Mouse (Mus musculus): ENCODE results near the gene Snx33. TPM values are rescaled to one million over a fixed set of nuclear protein-coding genes. Genes with fewer than 3 reads are reported as not detected.
"Not testable (repeated sequence)": the region's sequence is repeated elsewhere in the genome, so short reads cannot be mapped to it uniquely, and the experiment has no call there.

The Snx33 gene
- total RNA-seq (2021): 1 to 10 TPM; 4.6 to 5.2 TPM
- long read RNA-seq, experiment 1, full-length matches to known transcripts: 4 of 4 reads
- long read RNA-seq, experiment 1, partial matches to known transcripts: 0 of 4 reads
- long read RNA-seq, experiment 1, other reads (novel, unspliced or antisense): 0 of 4 reads
- long read RNA-seq, experiment 2, full-length matches to known transcripts: 1 of 1 reads
- long read RNA-seq, experiment 2, partial matches to known transcripts: 0 of 1 reads
- long read RNA-seq, experiment 2, other reads (novel, unspliced or antisense): 0 of 1 reads

- DNase-seq (ENCODE audit: low spot score in 2 of 2): peak; percentile 71 to 89
- intact Hi-C loops (cut with DNase I): loop anchor here (5.0 kb wide), 1 partner anchor 204 kb away; the partner anchor contains the start of gene Man2c1
Measured at GRCm38 (mm10) chr9:56928041-56928811, at the start of gene Snx33. Gene Snx33, minus strand, starts transcription at chr9:56928371.

DNA sequence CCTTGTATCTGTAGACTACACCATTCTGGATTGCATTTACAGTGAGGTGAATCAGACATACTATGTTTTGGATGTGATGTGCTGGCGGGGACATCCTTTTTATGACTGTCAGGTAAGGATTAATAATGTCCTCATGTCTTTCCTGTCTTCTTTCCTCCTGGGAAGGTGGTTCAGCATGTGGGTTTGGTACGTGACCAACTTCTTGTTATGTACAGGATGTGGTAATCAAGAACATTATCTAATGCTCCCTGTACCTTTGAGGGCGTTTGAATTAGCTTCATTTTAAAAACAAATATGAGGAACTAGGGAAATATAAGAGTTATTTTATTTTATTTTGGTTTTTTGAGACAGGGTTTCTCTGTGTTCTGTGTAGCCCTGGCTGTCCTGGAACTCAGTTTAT lies 47.0 kb upstream of the Snx33 start:
- intact Hi-C loops (cut with DNase I): no loop called here
- DNase-seq (ENCODE audit: low spot score in 2 of 2): no peak

- intact Hi-C loops (cut with DNase I): no loop called here
Measured at GRCm38 (mm10) chr9:56973960-56974524, 45.9 kb upstream of the Snx33 start.

DNA sequence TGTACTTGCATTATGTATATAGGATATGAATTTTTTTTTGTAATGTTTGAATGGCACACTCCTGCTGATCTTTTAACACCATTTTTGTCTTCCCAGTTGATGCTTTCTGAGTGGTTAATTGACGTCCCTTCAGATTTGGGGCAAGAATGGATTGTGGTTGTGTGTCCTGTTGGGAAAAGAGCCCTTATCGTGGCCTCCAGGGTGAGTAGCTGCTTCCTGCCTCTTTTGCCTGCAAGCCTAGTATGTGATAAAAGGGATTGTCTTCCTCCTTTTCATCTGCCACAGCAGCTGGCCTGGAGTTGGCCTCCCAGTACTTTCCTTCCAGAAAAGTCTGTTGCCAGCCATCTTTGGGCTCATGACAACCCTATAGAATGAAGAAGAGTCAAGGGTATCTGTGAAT lies 42.0 kb upstream of the Snx33 start:
- no peak for DNase-seq (ENCODE audit: low spot score in 2 of 2)
- intact Hi-C loops (cut with DNase I): no loop called here

More at GRCm38 (mm10) chr9:56973960-56974524, 45.9 kb upstream of the Snx33 start:
- DNase-seq (ENCODE audit: low spot score in 2 of 2): no peak

DNA sequence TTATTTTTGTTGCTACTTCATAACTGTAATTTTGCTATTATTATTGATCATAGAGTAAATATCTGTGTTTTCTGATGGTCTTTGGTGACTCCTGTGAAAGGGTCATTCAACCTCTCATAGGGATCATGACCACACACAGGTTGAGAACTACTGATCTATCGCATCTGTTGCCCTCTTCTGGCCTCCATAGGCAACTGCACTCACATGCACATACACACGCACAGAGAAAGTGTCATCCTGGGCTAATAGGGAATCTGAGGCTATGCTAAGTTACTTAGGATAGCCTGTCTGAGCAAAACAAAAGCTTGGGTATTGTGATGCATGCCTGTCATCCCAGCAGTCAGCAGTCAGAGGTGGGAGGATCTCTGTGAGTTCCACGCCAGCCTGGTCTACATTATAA lies 33.4 kb upstream of the Snx33 start:
- DNase-seq (ENCODE audit: low spot score in 2 of 2): no peak
- intact Hi-C loops (cut with DNase I): no loop called here

DNA sequence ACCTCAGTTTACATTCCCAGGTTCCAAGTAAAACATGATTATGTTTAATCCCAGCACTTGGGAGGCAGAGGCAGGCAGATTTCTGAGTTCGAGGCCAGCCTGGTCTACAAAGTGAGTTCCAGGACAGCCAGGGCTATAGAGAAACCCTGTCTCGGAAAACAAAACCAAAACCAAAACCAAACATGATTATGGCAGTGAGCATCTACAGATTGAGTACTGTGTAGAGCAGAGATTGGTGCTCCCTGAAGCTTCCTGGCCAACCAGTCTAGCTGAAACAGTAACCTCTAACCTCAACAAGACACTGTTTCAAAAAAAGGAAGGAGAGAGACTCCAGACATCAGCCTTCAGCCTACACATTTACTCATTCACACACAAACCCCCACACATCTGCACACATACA lies 30.5 kb upstream of the Snx33 start:
- no peak for DNase-seq (ENCODE audit: low spot score in 2 of 2)

DNA sequence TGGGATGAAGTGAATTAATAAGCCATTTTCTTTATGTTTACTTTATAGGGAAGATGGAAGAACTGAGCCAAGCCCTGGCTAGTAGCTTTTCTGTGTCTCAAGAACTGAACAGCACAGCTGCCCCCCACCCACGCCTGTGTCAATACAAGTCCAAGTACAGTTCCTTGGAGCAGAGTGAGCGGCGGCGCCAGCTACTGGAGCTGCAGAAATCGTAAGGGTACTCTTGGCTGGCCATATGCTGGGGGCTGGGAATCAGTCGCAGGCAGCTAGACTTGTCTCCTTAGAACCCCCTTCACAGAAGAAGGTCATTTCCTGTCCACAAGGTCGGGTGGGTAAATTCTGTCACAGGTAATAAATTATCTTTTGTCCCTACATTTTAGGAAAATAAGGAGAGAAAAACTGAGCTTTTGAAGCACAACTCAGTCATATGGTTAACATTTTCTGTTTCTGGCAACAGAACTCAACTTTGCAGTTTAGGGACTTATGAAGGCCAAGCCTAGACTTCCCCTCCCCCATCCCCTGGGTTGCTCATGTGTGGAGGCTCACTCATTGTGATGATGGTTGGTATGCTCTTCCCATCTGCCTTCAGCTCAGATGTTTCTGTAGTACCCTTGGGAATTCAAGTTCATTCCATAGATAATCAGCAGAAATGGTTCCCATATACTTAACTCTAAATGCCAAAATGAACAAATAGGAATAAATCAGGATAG lies 28.9 kb upstream of the Snx33 start:
- intact Hi-C loops (cut with DNase I): no loop called here

More for the DNA sequence above, 30.5 kb upstream of the Snx33 start:
- intact Hi-C loops (cut with DNase I): no loop called here

GRCm38 (mm10) chr9:56953562-56953961 lies 25.4 kb upstream of the Snx33 start:
- intact Hi-C loops (cut with DNase I): loop anchor here (5.0 kb wide), 2 partner anchors 44 to 119 kb away; partner anchors contain the start of gene Sin3a

More for the DNA sequence above, 28.9 kb upstream of the Snx33 start:
- DNase-seq (ENCODE audit: low spot score in 2 of 2): no peak

DNA sequence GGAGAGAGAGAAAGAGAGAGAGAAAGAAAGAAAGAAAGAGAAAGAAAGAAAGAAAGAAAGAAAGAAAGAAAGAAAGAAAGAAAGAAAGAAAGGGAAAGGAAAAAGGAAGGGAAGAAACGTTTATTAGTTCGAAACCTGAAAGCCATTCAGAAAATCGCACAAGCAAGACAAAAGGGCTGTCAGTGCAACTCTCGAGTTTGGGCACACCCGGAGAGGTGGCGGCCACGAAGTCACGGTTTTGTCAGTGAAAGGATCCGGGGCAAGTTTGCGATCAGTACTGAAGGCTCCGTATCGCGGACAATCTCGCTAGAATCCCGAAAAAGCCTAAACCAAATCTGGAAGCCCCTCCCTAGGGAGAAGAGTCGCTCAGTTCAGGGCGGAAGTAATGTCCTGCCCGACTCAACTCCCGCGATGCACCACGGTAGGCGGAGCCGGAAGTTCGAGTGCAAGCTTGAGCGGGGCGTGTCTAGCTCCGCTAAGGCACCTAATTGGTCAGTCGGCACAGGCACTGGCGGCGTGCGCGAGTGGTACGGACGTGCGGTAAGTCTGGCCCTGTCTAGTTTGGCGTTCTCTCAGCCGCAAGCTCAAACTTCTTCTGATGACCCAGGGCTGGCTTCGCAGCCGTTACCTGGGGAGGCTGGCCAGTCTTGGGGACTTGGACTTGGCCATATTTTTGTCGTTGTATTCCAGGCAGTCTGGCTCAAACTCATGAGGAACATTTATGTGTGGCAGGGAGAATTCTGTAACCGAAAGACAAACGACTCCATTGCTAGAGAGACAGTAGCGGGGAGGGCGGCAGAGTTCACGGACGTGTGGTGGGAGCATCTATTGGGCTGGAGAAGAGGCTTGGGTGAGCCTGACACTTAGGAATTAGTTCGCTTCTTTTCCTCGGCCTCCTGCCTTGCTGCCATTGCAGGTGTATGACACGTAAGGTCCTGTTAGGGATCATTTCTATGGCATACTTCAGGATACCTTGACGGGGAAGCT lies 22.5 kb upstream of the Snx33 start, which contains the start of gene Snupn:
Snupn (plus strand) TSS at position 465 of the 987 bp plus-strand sequence.
- intact Hi-C loops (cut with DNase I): loop anchor here (5.0 kb wide), 2 partner anchors 47 to 122 kb away; partner anchors contain the start of gene Sin3a
- peak; percentile 95 to 96 for DNase-seq (ENCODE audit: low spot score in 2 of 2)

More at GRCm38 (mm10) chr9:56953562-56953961, 25.4 kb upstream of the Snx33 start:
- DNase-seq (ENCODE audit: low spot score in 2 of 2): no peak

DNA sequence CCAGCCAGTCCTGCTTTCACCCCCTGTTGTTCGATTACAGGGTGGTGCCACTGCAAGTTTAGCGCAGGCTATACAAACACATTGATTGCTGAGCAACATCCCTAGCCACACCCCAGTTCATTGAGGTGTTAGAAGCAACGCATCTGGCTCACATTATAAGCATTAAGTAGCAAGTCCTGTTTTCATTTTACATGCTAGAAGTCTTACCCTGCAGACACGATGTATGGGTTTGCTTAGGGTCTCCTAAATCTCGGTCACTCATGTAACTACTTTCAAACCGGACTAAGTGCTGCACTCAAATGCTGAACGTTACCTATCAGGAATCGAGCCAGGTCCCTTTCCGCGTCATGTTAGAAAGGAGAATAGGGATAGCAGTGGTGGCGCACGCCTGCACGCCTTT lies 21.6 kb upstream of the Snx33 start:
- intact Hi-C loops (cut with DNase I): loop anchor here (5.0 kb wide), 2 partner anchors 48 to 123 kb away; partner anchors contain the start of gene Sin3a
- DNase-seq (ENCODE audit: low spot score in 2 of 2): no peak

- intact Hi-C loops (cut with DNase I); DNase-seq (ENCODE audit: low spot score in 2 of 2): not testable (repeated sequence)
Measured at GRCm38 (mm10) chr9:56948699-56949098, 20.5 kb upstream of the Snx33 start.

DNA sequence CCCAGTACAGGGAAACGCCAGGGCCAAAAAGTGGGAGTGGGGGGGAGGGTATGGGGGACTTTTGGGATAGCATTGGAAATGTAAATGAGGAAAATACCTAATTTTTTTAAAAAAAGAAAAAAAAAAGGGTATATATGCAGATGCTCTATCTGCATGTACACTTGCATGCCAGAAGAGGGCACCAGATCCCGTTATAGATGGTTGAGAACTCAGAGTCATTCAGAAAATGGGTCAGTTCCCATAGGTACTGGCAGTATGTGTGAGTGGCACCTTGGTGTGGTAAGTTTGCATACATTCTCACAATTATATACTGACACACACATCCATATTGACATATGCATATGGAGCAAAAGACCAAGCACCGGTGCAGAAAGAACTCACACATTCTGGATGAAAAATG lies 19.3 kb upstream of the Snx33 start:
- intact Hi-C loops (cut with DNase I): not testable (repeated sequence)

DNA sequence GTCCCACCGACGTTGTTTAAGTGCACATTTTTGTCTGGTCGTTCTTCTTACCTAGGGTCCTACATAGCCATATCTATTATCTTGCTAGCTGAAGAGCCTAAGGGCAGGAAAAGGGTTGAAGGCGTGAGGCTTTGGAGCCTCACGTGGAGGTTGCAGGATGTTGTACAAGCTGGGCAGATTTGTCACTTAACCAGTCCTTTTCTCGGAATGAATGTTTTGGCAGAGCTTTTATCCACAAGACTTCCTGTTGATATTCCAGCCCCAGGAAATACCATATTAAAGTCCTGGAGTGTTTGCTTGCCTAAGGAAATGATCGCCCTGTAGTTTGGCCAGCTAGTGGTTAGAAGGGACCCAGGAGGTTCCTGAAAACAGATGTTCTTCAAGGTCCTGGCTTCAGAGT lies 10.2 kb upstream of the Snx33 start:
- no peak for DNase-seq (ENCODE audit: low spot score in 2 of 2)
- intact Hi-C loops (cut with DNase I): loop anchor here (5.0 kb wide), 1 partner anchor 134 kb away; the partner anchor contains the start of gene Sin3a

More for the DNA sequence above, 19.3 kb upstream of the Snx33 start:
- DNase-seq (ENCODE audit: low spot score in 2 of 2): peak; percentile 44 to 53

DNA sequence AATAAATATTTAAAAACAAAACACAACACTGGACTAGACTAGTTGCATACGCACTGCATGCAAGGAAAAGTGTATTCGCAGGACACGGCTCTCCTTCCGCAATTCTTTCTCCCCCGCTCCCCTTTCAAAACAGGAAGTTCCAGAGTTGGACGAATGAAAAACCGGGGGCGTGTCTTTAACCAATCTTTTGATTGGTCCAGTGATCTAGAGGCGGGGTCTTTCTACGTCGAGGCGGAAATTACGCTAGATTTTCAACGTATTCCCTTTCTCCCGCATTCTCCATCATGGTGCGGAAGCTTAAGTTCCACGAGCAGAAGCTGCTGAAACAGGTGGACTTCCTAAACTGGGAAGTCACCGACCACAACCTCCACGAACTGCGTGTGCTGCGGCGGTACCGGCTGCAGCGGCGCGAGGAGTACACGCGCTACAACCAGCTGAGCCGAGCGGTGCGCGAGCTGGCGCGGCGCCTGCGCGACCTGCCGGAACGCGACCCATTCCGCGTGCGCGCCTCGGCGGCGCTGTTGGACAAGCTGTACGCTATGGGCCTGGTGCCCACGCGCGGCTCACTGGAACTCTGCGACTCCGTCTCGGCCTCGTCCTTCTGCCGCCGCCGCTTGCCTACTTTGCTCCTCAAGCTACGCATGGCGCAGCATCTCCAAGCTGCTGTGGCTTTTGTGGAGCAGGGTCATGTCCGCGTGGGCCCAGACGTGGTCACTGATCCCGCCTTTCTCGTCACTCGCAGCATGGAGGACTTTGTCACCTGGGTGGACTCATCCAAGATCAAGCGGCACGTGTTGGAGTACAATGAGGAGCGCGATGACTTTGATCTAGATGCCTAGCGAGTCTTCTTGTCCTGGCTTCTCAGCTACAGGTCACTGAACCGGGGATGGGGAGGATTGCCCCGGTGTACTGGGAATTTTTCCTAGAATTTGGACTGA lies 9.3 kb upstream of the Snx33 start, which contains the start of gene Imp3:
Imp3 (plus strand) TSS at position 253 of the 938 bp plus-strand sequence.
- intact Hi-C loops (cut with DNase I): loop anchor here (5.0 kb wide), 1 partner anchor 135 kb away; the partner anchor contains the start of gene Sin3a
- DNase-seq (ENCODE audit: low spot score in 2 of 2): peak; percentile 91 to 95

GRCm38 (mm10) chr9:56936861-56937222 lies 8.7 kb upstream of the Snx33 start:
- no peak for DNase-seq (ENCODE audit: low spot score in 2 of 2)
- intact Hi-C loops (cut with DNase I): loop anchor here (5.0 kb wide), 1 partner anchor 135 kb away; the partner anchor contains the start of gene Sin3a

- DNase-seq (ENCODE audit: low spot score in 2 of 2): no peak
- intact Hi-C loops (cut with DNase I): no loop called here
Measured at GRCm38 (mm10) chr9:56930556-56930955, 2.4 kb upstream of the Snx33 start.

DNA sequence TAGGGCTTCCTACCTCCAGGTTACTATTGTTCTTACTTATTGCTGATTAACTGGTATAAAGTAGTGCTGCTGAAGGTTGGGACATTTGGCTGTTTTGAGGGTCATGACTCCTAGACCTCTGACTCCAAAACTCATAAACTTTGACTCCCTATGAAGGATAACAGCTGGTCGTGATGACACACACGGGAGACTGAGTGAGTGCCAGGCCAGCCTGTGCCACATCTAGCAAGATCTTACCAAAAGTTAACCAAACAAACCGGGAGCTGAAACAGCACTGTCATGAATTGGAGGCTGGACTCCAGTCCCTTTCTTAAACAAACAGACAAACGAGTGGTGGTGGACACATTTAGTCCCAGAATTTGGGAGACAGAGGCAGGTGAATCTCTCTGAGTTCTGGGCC lies 1.3 kb upstream of the Snx33 start:
- intact Hi-C loops (cut with DNase I): loop anchor here (5.0 kb wide), 1 partner anchor 203 kb away; the partner anchor contains the start of gene Man2c1
- DNase-seq (ENCODE audit: low spot score in 2 of 2): no peak
